Mouse (Mus musculus): Measurements from ENCODE around the gene Zscan21.

GRCm38 (mm10) chr5:138084507-138084906 lies 32.2 kb upstream of the Zscan21 start:
- TF ChIP-seq POLR2A (IDR thresholded peaks at IDR 0.05; ENCODE audit: borderline replicate concordance, extremely low read depth, insufficient read depth, insufficient read length, poor library complexity, severe bottlenecking) (no peak), CTCF (IDR thresholded peaks at IDR 0.05; ENCODE audit: borderline replicate concordance, extremely low read depth, insufficient read depth, insufficient read length) (no peak)
